Mouse (Mus musculus) embryonic fibroblast, embryonic 13.5 days (primary cell): ENCODE results near the gene Tnni1. TPM values are rescaled to one million over a fixed set of nuclear protein-coding genes. Genes with fewer than 3 reads are reported as not detected.

Experiments
- H3K27ac ChIP-seq: 2 replicates; pipeline ENCODE4 v1.5.1; 2012; ENCODE audit warnings: low read length, control low read depth, inconsistent platforms; ENCODE audit not compliant: insufficient read depth
- H3K4me1 ChIP-seq: 2 replicates; pipeline ENCODE4 v1.6.1; 2011; ENCODE audit warnings: low read length; ENCODE audit not compliant: control insufficient read depth, insufficient read depth
- H3K4me3 ChIP-seq: 2 replicates; pipeline ENCODE4 v1.5.1; 2011; ENCODE audit warnings: mild to moderate bottlenecking, control low read depth, low read length; ENCODE audit not compliant: insufficient read depth
- CTCF ChIP-seq: IDR thresholded peaks from 2 replicates; pipeline ENCODE4 v1.5.1; 2011; ENCODE audit warnings: mild to moderate bottlenecking, control low read depth, low read length, moderate library complexity, borderline replicate concordance; ENCODE audit not compliant: insufficient read depth
- POLR2A ChIP-seq: IDR thresholded peaks from 2 replicates; pipeline ENCODE4 v1.6.1; 2011; ENCODE audit warnings: low read depth, mild to moderate bottlenecking, control low read depth, low read length, moderate library complexity
- polyA plus RNA-seq: library from polyadenylated mRNA; stranded (reverse); fragments of >200 nt; gene quantifications from 2 replicates; pipeline ENCODE4 v1.2.4, GENCODE M21; 2011; ENCODE audit warnings: low read depth; ENCODE audit not compliant: missing spikeins, insufficient read length

Tnni1 gene
- polyA plus RNA-seq, 1 experiment, result 1.1 TPM

- TF ChIP-seq CTCF, result no peak
- TF ChIP-seq POLR2A, result peak; percentile 98
- peak within 1 kb of the TSS; percentile 95 for H3K4me3 ChIP-seq
- peaks cover 9% of the 10 kb centered on the region for H3K4me1 ChIP-seq
- peak within 1 kb of the TSS; percentile 88 for H3K27ac ChIP-seq
Measured at GRCm38 (mm10) chr1:135765645-135766591, 13.3 kb upstream of the Tnni1 start, which contains the start of gene Phlda3. Gene Phlda3 (plus strand): TSS chr1:135766119.

- Histone ChIP-seq H3K4me1 (peaks cover 14% of the 10 kb centered on the region), H3K27ac (peak overlapping the region; percentile 88), H3K4me3 (peak overlapping the region; percentile 95)
- TF ChIP-seq CTCF (no peak), POLR2A (peak; percentile 15; the same call in 1 of the 2 replicates)
Measured at GRCm38 (mm10) chr1:135766592-135767306, 12.5 kb upstream of the Tnni1 start.

- H3K27ac ChIP-seq, result peak overlapping the region; percentile 88
- H3K4me1 ChIP-seq, result peaks cover 14% of the 10 kb centered on the region
- TF ChIP-seq CTCF, result no peak
- TF ChIP-seq POLR2A, result no peak; the same call in 1 of the 2 replicates
- peak overlapping the region; percentile 95 for H3K4me3 ChIP-seq
Measured at GRCm38 (mm10) chr1:135767324-135767890, 11.8 kb upstream of the Tnni1 start.

GRCm38 (mm10) chr1:135768400-135768799, 10.8 kb upstream of the Tnni1 start:
- Histone ChIP-seq H3K4me3 (peak overlapping the region; percentile 95), H3K27ac (peak overlapping the region; percentile 1; the same call in 1 of the 2 replicates), H3K4me1 (peaks cover 14% of the 10 kb centered on the region)
- TF ChIP-seq CTCF (no peak), POLR2A (0 out of 2 replicates have a peak, but pooled peaks have one; percentile 17)

- Histone ChIP-seq H3K27ac (peak overlapping the region; percentile 39), H3K4me3 (peak overlapping the region; percentile 95; the same call in 1 of the 2 replicates), H3K4me1 (peaks cover 11% of the 10 kb centered on the region)
- no peak for TF ChIP-seq CTCF
- TF ChIP-seq POLR2A, result no peak
Measured at GRCm38 (mm10) chr1:135770237-135770636, 9.0 kb upstream of the Tnni1 start.

GRCm38 (mm10) chr1:135770896-135771572, 8.2 kb upstream of the Tnni1 start:
- Histone ChIP-seq H3K27ac (peak overlapping the region; percentile 54), H3K4me3 (0 out of 2 replicates have a peak overlapping the region, but pooled peaks have one; percentile 3), H3K4me1 (peaks cover 8% of the 10 kb centered on the region)
- no peak for TF ChIP-seq CTCF
- peak; percentile 35 for TF ChIP-seq POLR2A

- TF ChIP-seq POLR2A, result no peak; the same call in 1 of the 2 replicates
- no peak for TF ChIP-seq CTCF
- Histone ChIP-seq H3K4me1 (peaks cover 8% of the 10 kb centered on the region), H3K4me3 (no peak overlapping the region), H3K27ac (peak overlapping the region; percentile 54)
Measured at GRCm38 (mm10) chr1:135771573-135771970, 7.7 kb upstream of the Tnni1 start.

- Histone ChIP-seq H3K4me1 (peaks cover 2% of the 10 kb centered on the region), H3K4me3 (no peak overlapping the region), H3K27ac (peak overlapping the region; percentile 8; the same call in 1 of the 2 replicates)
- TF ChIP-seq CTCF, result no peak
- no peak for TF ChIP-seq POLR2A
Measured at GRCm38 (mm10) chr1:135776596-135776995, 2.6 kb upstream of the Tnni1 start.

GRCm38 (mm10) chr1:135777046-135777445, 2.2 kb upstream of the Tnni1 start:
- Histone ChIP-seq H3K4me1 (no peaks in the 10 kb centered on the region), H3K4me3 (no peak overlapping the region), H3K27ac (no peak overlapping the region)
- no peak for TF ChIP-seq CTCF
- TF ChIP-seq POLR2A, result no peak
